Mouse (Mus musculus) heart, embryonic 10.5 days (tissue): ENCODE measurements at regions not wholly inside any gene's neighbourhood (a gene's known extent, or its start where the extent isn't known, plus 50 kb on each side); places are given as distances from the start of the nearest gene placed in this dataset.

Experiments
- DNase-seq: peaks from one replicate; pipeline ENCODE4 v3.0.0-alpha.2; 2017; ENCODE audit warnings: low spot score
- H3K27ac ChIP-seq: fragments of 300-500 bp; sonication (generic); 2 replicates; pipeline ENCODE4 v1.5.1; 2016; ENCODE audit warnings: mild to moderate bottlenecking
- H3K27me3 ChIP-seq: fragments of 300-500 bp; sonication (generic); 2 replicates; pipeline ENCODE4 v1.6.1; 2016; ENCODE audit warnings: mild to moderate bottlenecking; ENCODE audit not compliant: poor library complexity, insufficient read depth, severe bottlenecking
- H3K36me3 ChIP-seq: fragments of 300-500 bp; sonication (generic); 2 replicates; pipeline ENCODE4 v1.6.1; 2016; ENCODE audit warnings: mild to moderate bottlenecking, moderate library complexity
- H3K4me1 ChIP-seq: fragments of 300-500 bp; sonication (generic); 2 replicates; pipeline ENCODE4 v1.6.1; 2016; ENCODE audit warnings: mild to moderate bottlenecking
- H3K4me3 ChIP-seq: fragments of 300-500 bp; sonication (generic); 2 replicates; pipeline ENCODE4 v1.5.1; 2016; ENCODE audit warnings: mild to moderate bottlenecking, moderate library complexity
- H3K9me3 ChIP-seq: fragments of 300-500 bp; sonication (generic); 2 replicates; pipeline ENCODE4 v1.6.1; 2016; ENCODE audit warnings: mild to moderate bottlenecking, moderate library complexity
- WGBS: fragments of 180-500 bp; shearing (Covaris S2); methylation state at CpG from one replicate; pipeline ENCODE4 v1.1.7; 2016; 5-methylcytosine and 5-hydroxymethylcytosine counted together

- no peak overlapping the region for H3K4me3 ChIP-seq
- H3K9me3 ChIP-seq = no peaks in the 10 kb centered on the region
- no peak overlapping the region for H3K27ac ChIP-seq
- DNase-seq = no peak
- H3K4me1 ChIP-seq = no peaks in the 10 kb centered on the region
- no peaks in the 10 kb centered on the region for H3K27me3 ChIP-seq
- 84% methylated on average over 1 of the region's 1 CpGs for WGBS
- H3K36me3 ChIP-seq = no peaks in the 10 kb centered on the region
Measured at GRCm38 (mm10) chr17:51272025-51272424, 92.9 kb upstream of the Tbc1d5 start.

- no peak for DNase-seq
- Histone ChIP-seq H3K4me3 (no peak overlapping the region), H3K27ac (no peak overlapping the region), H3K9me3 (no peaks in the 10 kb centered on the region), H3K4me1 (no peaks in the 10 kb centered on the region), H3K36me3 (no peaks in the 10 kb centered on the region), H3K27me3 (no peaks in the 10 kb centered on the region)
- 68% methylated on average over 3 of the region's 3 CpGs for WGBS
Measured at GRCm38 (mm10) chr17:51262946-51263345, 83.8 kb upstream of the Tbc1d5 start.

GRCm38 (mm10) chr17:51262404-51262803 is 83.3 kb upstream of the Tbc1d5 start:
- no peak overlapping the region for H3K4me3 ChIP-seq
- DNase-seq = no peak

GRCm38 (mm10) chr17:51258316-51258715 is 79.2 kb upstream of the Tbc1d5 start:
- Histone ChIP-seq H3K4me1 (no peaks in the 10 kb centered on the region), H3K4me3 (no peak overlapping the region), H3K36me3 (no peaks in the 10 kb centered on the region), H3K9me3 (no peaks in the 10 kb centered on the region), H3K27ac (no peak overlapping the region), H3K27me3 (no peaks in the 10 kb centered on the region)
- WGBS = 63% methylated on average over 5 of the region's 5 CpGs
- DNase-seq = no peak

More at GRCm38 (mm10) chr17:51262404-51262803, 83.3 kb upstream of the Tbc1d5 start:
- H3K9me3 ChIP-seq = no peaks in the 10 kb centered on the region
- no peaks in the 10 kb centered on the region for H3K4me1 ChIP-seq
- H3K27ac ChIP-seq = no peak overlapping the region
- no peaks in the 10 kb centered on the region for H3K27me3 ChIP-seq
- H3K36me3 ChIP-seq = no peaks in the 10 kb centered on the region

GRCm38 (mm10) chr17:51248543-51248942 is 69.4 kb upstream of the Tbc1d5 start:
- no peak overlapping the region for H3K27ac ChIP-seq
- no peaks in the 10 kb centered on the region for H3K4me1 ChIP-seq
- H3K27me3 ChIP-seq = no peaks in the 10 kb centered on the region
- no peak for DNase-seq
- WGBS = 48% methylated on average over 6 of the region's 6 CpGs
- H3K36me3 ChIP-seq = no peaks in the 10 kb centered on the region
- H3K4me3 ChIP-seq = no peak overlapping the region
- no peaks in the 10 kb centered on the region for H3K9me3 ChIP-seq

GRCm38 (mm10) chr17:51246038-51246437 is 66.9 kb upstream of the Tbc1d5 start:
- Histone ChIP-seq H3K4me1 (no peaks in the 10 kb centered on the region), H3K27ac (no peak overlapping the region), H3K27me3 (no peaks in the 10 kb centered on the region), H3K36me3 (no peaks in the 10 kb centered on the region), H3K9me3 (no peaks in the 10 kb centered on the region), H3K4me3 (no peak overlapping the region)
- no peak for DNase-seq
- WGBS = 77% methylated on average over 3 of the region's 3 CpGs

GRCm38 (mm10) chr17:51240360-51240993 is 61.3 kb upstream of the Tbc1d5 start:
- Histone ChIP-seq H3K4me1 (no peaks in the 10 kb centered on the region), H3K27ac (no peak overlapping the region), H3K4me3 (no peak overlapping the region), H3K9me3 (no peaks in the 10 kb centered on the region), H3K36me3 (no peaks in the 10 kb centered on the region), H3K27me3 (no peaks in the 10 kb centered on the region)
- 73% methylated on average over 5 of the region's 5 CpGs for WGBS
- no peak for DNase-seq

- no peaks in the 10 kb centered on the region for H3K36me3 ChIP-seq
- WGBS = 55% methylated on average over 3 of the region's 3 CpGs
- H3K27me3 ChIP-seq = no peaks in the 10 kb centered on the region
- H3K9me3 ChIP-seq = no peaks in the 10 kb centered on the region
- DNase-seq = no peak
- no peak overlapping the region for H3K27ac ChIP-seq
- H3K4me3 ChIP-seq = no peak overlapping the region
- no peaks in the 10 kb centered on the region for H3K4me1 ChIP-seq
Measured at GRCm38 (mm10) chr17:51239465-51239864, 60.3 kb upstream of the Tbc1d5 start.
